Mouse (Mus musculus): ENCODE measurements around the gene Ppp2ca. TPM values are rescaled to one million over a fixed set of nuclear protein-coding genes. Genes with fewer than 3 reads are reported as not detected.
A peak's percentile ranks its signal among the peaks of the same experiment; 100 is the strongest.
"Not testable (repeated sequence)": the region's sequence is repeated elsewhere in the genome, so short reads cannot be mapped to it uniquely, and the experiment has no call there.

Gene Ppp2ca
- total RNA-seq, 2 experiments from 2014 or later = 66.8 to 103 TPM

GRCm38 (mm10) chr11:52128316-52129061 is 30.0 kb downstream of the Ppp2ca start:
- no peak for ATAC-seq (replicated peaks; ENCODE audit: low FRiP score, low TSS enrichment, poor library complexity, severe bottlenecking)

- no peak for ATAC-seq (replicated peaks; ENCODE audit: low FRiP score, low TSS enrichment, poor library complexity, severe bottlenecking)
Measured at GRCm38 (mm10) chr11:52129171-52129570, 30.7 kb downstream of the Ppp2ca start.

- no peak for ATAC-seq (replicated peaks; ENCODE audit: low FRiP score, low TSS enrichment, poor library complexity, severe bottlenecking)
Measured at GRCm38 (mm10) chr11:52129621-52130450, 31.4 kb downstream of the Ppp2ca start.

GRCm38 (mm10) chr11:52130451-52131068 is 32.1 kb downstream of the Ppp2ca start:
- ATAC-seq (replicated peaks; ENCODE audit: low FRiP score, low TSS enrichment, poor library complexity, severe bottlenecking) = 0 out of 2 replicates have a peak, but pooled peaks have one; percentile 25

GRCm38 (mm10) chr11:52143675-52144074 is 45.2 kb downstream of the Ppp2ca start:
- 0 out of 2 replicates have a peak, but pooled peaks have one; percentile 61 for ATAC-seq (replicated peaks; ENCODE audit: low FRiP score, low TSS enrichment, poor library complexity, severe bottlenecking)

GRCm38 (mm10) chr11:52145428-52145827 is 46.9 kb downstream of the Ppp2ca start, which contains the start of gene Olfr1373:
Gene Olfr1373 (minus strand): TSS chr11:52145528.
- not testable (repeated sequence) for ATAC-seq (replicated peaks; ENCODE audit: low FRiP score, low TSS enrichment, poor library complexity, severe bottlenecking)

- ATAC-seq (replicated peaks; ENCODE audit: low FRiP score, low TSS enrichment, poor library complexity, severe bottlenecking) = peak; percentile 65; the same call in 1 of the 2 replicates
Measured at GRCm38 (mm10) chr11:52163926-52164325, 65.4 kb downstream of the Ppp2ca start.

GRCm38 (mm10) chr11:52167126-52167525 is 68.6 kb downstream of the Ppp2ca start:
- ATAC-seq (replicated peaks; ENCODE audit: low FRiP score, low TSS enrichment, poor library complexity, severe bottlenecking) = no peak

- ATAC-seq (replicated peaks; ENCODE audit: low FRiP score, low TSS enrichment, poor library complexity, severe bottlenecking) = not testable (repeated sequence)
Measured at GRCm38 (mm10) chr11:52167901-52168302, 69.4 kb downstream of the Ppp2ca start.

- ATAC-seq (replicated peaks; ENCODE audit: low FRiP score, low TSS enrichment, poor library complexity, severe bottlenecking) = no peak
Measured at GRCm38 (mm10) chr11:52168461-52168860, 70.0 kb downstream of the Ppp2ca start.

Other genes with a start within 250 kb of the Ppp2ca start
- 11.1 and 12.1 TPM in 2 replicates for gene Jade2, start 241.0 kb upstream of the Ppp2ca start, total RNA-seq (2014; fragmentation: Nextera tagmentation)
- gene Jade2, start 241.0 kb upstream of the Ppp2ca start, total RNA-seq (2017) = 7.1 and 8.9 TPM in 2 replicates
- gene Cdkn2aipnl, start 131.0 kb upstream of the Ppp2ca start, total RNA-seq (2014; fragmentation: Nextera tagmentation) = 73.1 and 95.6 TPM in 2 replicates
- 69.1 and 94.7 TPM in 2 replicates for gene Cdkn2aipnl, start 131.0 kb upstream of the Ppp2ca start, total RNA-seq (2017)
- 30.7 and 51.1 TPM in 2 replicates for gene Ube2b, start 97.9 kb upstream of the Ppp2ca start, total RNA-seq (2014; fragmentation: Nextera tagmentation)
- 37.5 and 105 TPM in 2 replicates for gene Ube2b, start 97.9 kb upstream of the Ppp2ca start, total RNA-seq (2017)
- gene Cdkl3, start 94.5 kb upstream of the Ppp2ca start, total RNA-seq (2014; fragmentation: Nextera tagmentation) = 4.8 and 9.5 TPM in 2 replicates
- gene Cdkl3, start 94.5 kb upstream of the Ppp2ca start, total RNA-seq (2017) = 1.5 and 11.8 TPM in 2 replicates
- gene Olfr1373, start 46.8 kb downstream of the Ppp2ca start, total RNA-seq (2014; fragmentation: Nextera tagmentation) = not detected in 2 replicates
- not detected in 2 replicates for gene Olfr1373, start 46.8 kb downstream of the Ppp2ca start, total RNA-seq (2017)
- not detected in 2 replicates for gene Olfr1371, start 115.3 kb downstream of the Ppp2ca start, total RNA-seq (2014; fragmentation: Nextera tagmentation)
- gene Olfr1371, start 115.3 kb downstream of the Ppp2ca start, total RNA-seq (2017) = not detected in 2 replicates
- gene Skp1a, start 133.3 kb downstream of the Ppp2ca start, total RNA-seq (2014; fragmentation: Nextera tagmentation) = 186 and 213 TPM in 2 replicates
- gene Skp1a, start 133.3 kb downstream of the Ppp2ca start, total RNA-seq (2017) = 282 and 332 TPM in 2 replicates
- gene Tcf7, start 184.3 kb downstream of the Ppp2ca start, total RNA-seq (2014; fragmentation: Nextera tagmentation) = 12.1 and 19.1 TPM in 2 replicates
- 3.6 and 10.0 TPM in 2 replicates for gene Tcf7, start 184.3 kb downstream of the Ppp2ca start, total RNA-seq (2017)

Data from megakaryocyte-erythroid progenitor cell, adult 5-6 weeks (primary cell).